Mouse (Mus musculus): ENCODE data around the gene Fam186a. TPM values are rescaled to one million over a fixed set of nuclear protein-coding genes. Genes with fewer than 3 reads are reported as not detected.
"Not testable (repeated sequence)": the region's sequence is repeated elsewhere in the genome, so short reads cannot be mapped to it uniquely, and the experiment has no call there.

Gene Fam186a
- polyA plus RNA-seq, 1 experiment from 2014 or later: 0.05 TPM

DNA sequence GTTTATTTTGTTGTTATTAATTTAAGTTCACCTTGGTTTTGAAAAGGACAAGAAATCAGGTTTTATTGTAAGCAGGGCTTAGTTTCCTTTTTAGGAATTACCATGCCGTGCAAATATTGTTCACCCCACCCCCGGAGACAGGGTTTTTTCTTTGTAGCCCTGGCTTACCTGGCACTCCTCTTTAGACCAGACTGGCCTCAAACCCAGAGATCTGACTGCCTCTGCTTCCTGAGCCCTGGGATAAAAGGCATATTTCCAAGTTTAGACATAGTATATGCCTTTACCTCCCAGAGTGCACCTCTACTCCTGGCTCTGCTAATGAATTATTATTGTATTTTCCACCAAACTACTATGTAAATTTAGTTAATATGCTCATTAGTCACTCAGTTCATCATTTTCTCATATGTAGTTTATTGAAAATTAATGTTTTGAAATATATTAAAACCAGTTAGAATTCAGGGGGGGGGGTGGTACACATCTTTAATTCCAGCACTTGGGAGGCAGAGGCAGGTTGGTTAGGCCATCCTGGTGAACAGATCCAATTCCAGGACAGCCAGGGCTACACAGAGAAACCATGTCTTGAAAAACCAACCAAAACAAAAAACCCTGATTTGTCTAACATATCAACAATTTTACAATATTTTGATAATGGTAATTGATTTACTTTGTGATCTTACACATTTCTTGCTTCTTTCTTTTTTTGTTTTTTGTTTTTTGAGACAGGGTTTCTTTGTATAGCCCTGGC is 7.8 kb upstream of the Fam186a start:
- ATAC-seq (ENCODE audit: low FRiP score): no peak
- H3K4me3 ChIP-seq (ENCODE audit: low read depth, low read length): no peak overlapping the region

DNA sequence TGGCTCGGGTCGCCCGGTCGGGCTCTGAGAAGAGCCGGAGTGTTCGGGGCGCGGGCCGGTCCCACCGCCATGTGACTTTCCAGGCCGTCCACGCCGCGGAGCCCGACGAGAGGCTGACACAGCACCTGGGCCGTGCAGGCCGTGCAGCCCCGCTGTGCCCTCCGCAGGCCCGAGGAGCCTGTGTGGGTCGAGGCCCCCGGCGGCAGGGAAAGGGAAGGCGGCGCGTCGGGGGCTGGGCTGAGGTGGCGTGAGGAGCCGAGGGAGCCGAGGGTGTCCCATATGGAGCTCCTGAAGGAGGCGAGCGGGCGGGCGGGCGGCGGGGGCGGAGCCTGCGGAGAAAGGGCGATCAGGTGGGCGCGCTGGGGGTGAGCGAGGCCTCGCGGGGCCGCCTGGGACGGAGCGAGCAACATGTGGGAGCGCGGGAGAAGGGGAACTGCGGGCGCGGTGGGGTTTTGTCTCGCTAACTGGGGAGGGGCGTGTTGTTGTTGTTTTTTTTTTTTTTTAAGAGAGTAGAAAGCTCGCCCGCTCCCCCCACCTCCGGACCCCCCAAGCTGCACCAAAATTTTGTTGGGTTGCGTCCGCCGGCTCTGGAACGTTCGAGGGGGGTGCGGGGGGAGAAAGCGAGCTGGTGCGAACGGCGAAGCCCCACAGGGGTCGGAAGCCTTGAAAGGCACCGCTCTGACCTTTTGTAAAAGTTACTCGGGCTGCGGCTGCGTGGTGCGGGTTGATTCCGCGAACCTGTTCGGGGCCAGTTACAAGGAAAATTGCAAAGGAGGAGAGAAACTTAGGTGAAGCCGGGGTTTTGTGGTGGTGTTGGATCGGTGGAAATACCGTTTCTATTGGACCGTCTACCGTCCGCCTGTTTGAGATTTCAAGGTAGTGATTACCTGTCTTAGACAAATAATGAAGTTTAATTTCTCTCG is 6.4 kb upstream of the Fam186a start:
- Histone ChIP-seq H3K9me3 (ENCODE audit: control insufficient read depth, low read length) (no peaks in the 10 kb centered on the region), H3K9ac (ENCODE audit: low read depth, low read length) (peak overlapping the region; percentile 84), H3K4me2 (replicated peaks; ENCODE audit: low read depth, low read length) (peak overlapping the region; percentile 79), H3K4me3 (ENCODE audit: low read depth, low read length) (peak overlapping the region; percentile 95), H3K36me3 (ENCODE audit: control insufficient read depth, insufficient read depth, low read length) (no peaks in the 10 kb centered on the region), H3K27ac (ENCODE audit: low read depth, low read length) (peak overlapping the region; percentile 96), H3K4me1 (replicated peaks; ENCODE audit: control insufficient read depth, insufficient read depth, low read length) (no peaks in the 10 kb centered on the region), H3K27me3 (ENCODE audit: control insufficient read depth, insufficient read depth, low read length) (no peaks in the 10 kb centered on the region)
- under 1% methylated on average over 59 of the region's 84 CpGs for WGBS
- DNase-seq (ENCODE audit: low spot score): peak; percentile 79
- ATAC-seq (ENCODE audit: low FRiP score): peak; percentile 88

More for the DNA sequence above, 7.8 kb upstream of the Fam186a start:
- H3K27me3 ChIP-seq (ENCODE audit: control insufficient read depth, insufficient read depth, low read length): no peaks in the 10 kb centered on the region
- H3K9ac ChIP-seq (ENCODE audit: low read depth, low read length): no peak overlapping the region
- H3K27ac ChIP-seq (ENCODE audit: low read depth, low read length): no peak overlapping the region
- no peaks in the 10 kb centered on the region for H3K4me1 ChIP-seq (replicated peaks; ENCODE audit: control insufficient read depth, insufficient read depth, low read length)
- H3K9me3 ChIP-seq (ENCODE audit: control insufficient read depth, low read length): no peaks in the 10 kb centered on the region
- H3K4me2 ChIP-seq (replicated peaks; ENCODE audit: low read depth, low read length): no peak overlapping the region
- 86% methylated on average over 2 of the region's 2 CpGs for WGBS
- H3K36me3 ChIP-seq (ENCODE audit: control insufficient read depth, insufficient read depth, low read length): no peaks in the 10 kb centered on the region
- DNase-seq (ENCODE audit: low spot score): no peak

DNA sequence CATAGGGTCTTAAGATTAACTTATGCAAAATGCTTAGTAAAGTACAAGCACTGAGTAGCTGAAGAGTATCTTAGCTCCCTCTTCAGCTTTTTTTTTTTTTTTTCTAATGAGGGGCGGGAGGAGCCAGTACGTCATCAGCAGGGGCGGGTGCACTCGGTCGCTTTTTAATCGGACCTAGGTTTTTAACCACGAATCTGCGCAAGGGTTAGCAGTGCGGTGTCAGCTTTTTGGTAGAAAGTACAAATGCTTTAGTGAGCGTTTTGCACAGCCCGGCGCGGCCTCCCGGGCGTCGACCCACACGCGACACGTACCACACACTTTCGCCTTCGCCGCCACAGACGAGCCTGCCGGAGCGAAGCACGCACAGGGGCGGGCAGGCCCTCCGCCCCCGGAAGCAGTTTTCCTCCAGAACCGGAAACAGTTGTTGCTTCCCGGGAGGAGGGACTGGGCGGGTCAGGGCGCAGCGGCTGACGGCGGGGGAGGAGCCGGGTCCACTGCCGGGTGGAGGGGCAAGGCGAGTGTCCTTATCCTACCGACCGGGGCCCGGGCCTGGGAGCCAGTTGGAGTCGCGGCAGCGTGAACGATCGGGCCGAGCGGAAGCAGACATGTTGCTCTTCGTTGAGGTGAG is 5.6 kb upstream of the Fam186a start:
- Histone ChIP-seq H3K9ac (ENCODE audit: low read depth, low read length) (peak overlapping the region; percentile 84), H3K36me3 (ENCODE audit: control insufficient read depth, insufficient read depth, low read length) (no peaks in the 10 kb centered on the region), H3K27ac (ENCODE audit: low read depth, low read length) (peak overlapping the region; percentile 96), H3K4me1 (replicated peaks; ENCODE audit: control insufficient read depth, insufficient read depth, low read length) (no peaks in the 10 kb centered on the region), H3K4me2 (replicated peaks; ENCODE audit: low read depth, low read length) (peak overlapping the region; percentile 79), H3K9me3 (ENCODE audit: control insufficient read depth, low read length) (no peaks in the 10 kb centered on the region), H3K4me3 (ENCODE audit: low read depth, low read length) (peak overlapping the region; percentile 95), H3K27me3 (ENCODE audit: control insufficient read depth, insufficient read depth, low read length) (no peaks in the 10 kb centered on the region)
- ATAC-seq (ENCODE audit: low FRiP score) (peak; percentile 96), DNase-seq (ENCODE audit: low spot score) (peak; percentile 96)
- WGBS: under 1% methylated on average over 45 of the region's 50 CpGs

DNA sequence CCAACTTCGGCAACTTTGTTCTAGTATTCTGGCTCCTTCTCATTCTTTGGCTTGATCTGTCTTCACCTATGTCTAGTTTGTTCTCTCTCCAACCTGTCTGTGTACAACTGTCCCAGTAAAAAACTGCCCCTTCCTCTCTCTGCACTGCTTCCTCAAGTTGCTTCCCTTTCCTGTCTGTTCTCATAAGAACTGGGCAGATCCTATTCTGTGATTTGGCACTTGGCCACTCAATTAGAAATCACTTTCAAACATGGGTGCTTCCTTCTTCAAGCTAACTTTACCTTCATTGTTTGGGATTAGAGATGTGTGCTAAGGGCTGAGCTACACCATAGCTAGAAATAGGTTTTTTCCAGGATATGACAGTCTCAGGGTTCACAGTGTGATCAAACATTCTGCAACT is 3.7 kb upstream of the Fam186a start:
- Histone ChIP-seq H3K27me3 (ENCODE audit: control insufficient read depth, insufficient read depth, low read length) (no peaks in the 10 kb centered on the region), H3K4me2 (replicated peaks; ENCODE audit: low read depth, low read length) (no peak overlapping the region), H3K4me3 (ENCODE audit: low read depth, low read length) (no peak overlapping the region), H3K27ac (ENCODE audit: low read depth, low read length) (no peak overlapping the region), H3K36me3 (ENCODE audit: control insufficient read depth, insufficient read depth, low read length) (no peaks in the 10 kb centered on the region), H3K9ac (ENCODE audit: low read depth, low read length) (no peak overlapping the region), H3K4me1 (replicated peaks; ENCODE audit: control insufficient read depth, insufficient read depth, low read length) (no peaks in the 10 kb centered on the region), H3K9me3 (ENCODE audit: control insufficient read depth, low read length) (no peaks in the 10 kb centered on the region)
- no peak for DNase-seq (ENCODE audit: low spot score)
- WGBS: 93% methylated on average over 1 of the region's 1 CpGs
- no peak for ATAC-seq (ENCODE audit: low FRiP score)

DNA sequence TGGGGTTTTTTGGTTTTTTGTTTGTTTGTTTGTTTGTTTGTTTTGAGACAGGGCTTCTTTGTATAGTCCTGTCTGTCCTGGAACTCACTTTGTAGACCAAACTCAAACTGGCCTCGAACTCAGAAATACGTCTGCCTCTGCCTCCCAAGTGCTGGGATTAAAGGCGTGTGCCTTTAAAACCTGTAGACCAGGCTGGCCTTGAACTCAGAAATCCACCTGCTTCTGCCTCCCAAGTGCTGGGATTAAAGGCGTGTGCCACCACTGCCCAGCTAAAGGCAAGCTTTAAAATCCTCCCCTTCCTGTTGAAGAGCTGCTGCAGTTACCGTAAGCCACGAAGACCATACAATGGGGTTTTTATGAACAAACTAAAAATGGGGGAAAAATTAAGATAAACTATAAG is 2.9 kb upstream of the Fam186a start, which contains the start of gene Larp4:
Gene Larp4 (plus strand): TSS at position 301 of the 400 bp plus-strand sequence.
- 92% methylated on average over 6 of the region's 6 CpGs for WGBS
- not testable (repeated sequence) for DNase-seq (ENCODE audit: low spot score); H3K4me1 ChIP-seq (replicated peaks; ENCODE audit: control insufficient read depth, insufficient read depth, low read length); H3K9ac ChIP-seq (ENCODE audit: low read depth, low read length); H3K27ac ChIP-seq (ENCODE audit: low read depth, low read length); ATAC-seq (ENCODE audit: low FRiP score); H3K9me3 ChIP-seq (ENCODE audit: control insufficient read depth, low read length); H3K4me2 ChIP-seq (replicated peaks; ENCODE audit: low read depth, low read length); H3K27me3 ChIP-seq (ENCODE audit: control insufficient read depth, insufficient read depth, low read length); H3K36me3 ChIP-seq (ENCODE audit: control insufficient read depth, insufficient read depth, low read length); H3K4me3 ChIP-seq (ENCODE audit: low read depth, low read length)

DNA sequence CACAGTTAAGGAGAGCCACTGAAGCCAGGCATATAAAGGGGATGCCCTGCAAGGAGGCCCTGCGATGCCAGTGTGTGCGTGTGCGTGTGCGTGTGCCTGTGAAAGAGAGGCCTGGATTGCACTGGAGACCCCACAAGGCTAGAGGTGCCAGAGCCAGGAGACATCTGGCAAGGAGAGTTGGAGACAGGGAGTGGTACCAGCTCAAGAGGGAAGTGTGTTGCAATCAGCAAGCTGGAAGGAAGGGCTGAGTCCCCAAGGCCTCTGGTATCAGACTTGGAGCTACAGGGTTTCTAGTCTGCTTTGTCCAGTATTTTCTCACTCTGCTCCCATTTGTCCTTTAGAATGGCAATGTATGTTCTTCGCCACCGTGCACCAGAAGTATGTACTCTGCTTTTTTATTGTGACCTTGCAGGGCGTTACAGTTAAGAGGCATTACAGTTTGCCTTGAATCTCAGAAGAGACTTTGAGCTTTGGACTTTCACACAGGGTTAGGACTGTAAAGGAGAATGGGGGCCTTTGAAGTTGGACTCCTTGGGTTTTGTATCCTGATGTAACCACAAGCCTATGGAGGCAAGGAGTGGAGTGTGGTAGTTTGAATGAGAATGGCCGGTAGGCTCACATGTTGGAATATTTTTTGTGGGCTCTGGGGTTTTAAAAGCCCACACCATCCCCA is 1.6 kb downstream of the Fam186a start:
- DNase-seq (ENCODE audit: low spot score) (no peak), ATAC-seq (ENCODE audit: low FRiP score) (no peak)
- Histone ChIP-seq H3K36me3 (ENCODE audit: control insufficient read depth, insufficient read depth, low read length) (no peaks in the 10 kb centered on the region), H3K4me1 (replicated peaks; ENCODE audit: control insufficient read depth, insufficient read depth, low read length) (no peaks in the 10 kb centered on the region), H3K9me3 (ENCODE audit: control insufficient read depth, low read length) (no peaks in the 10 kb centered on the region), H3K27me3 (ENCODE audit: control insufficient read depth, insufficient read depth, low read length) (no peaks in the 10 kb centered on the region), H3K27ac (ENCODE audit: low read depth, low read length) (no peak overlapping the region), H3K4me2 (replicated peaks; ENCODE audit: low read depth, low read length) (no peak overlapping the region), H3K9ac (ENCODE audit: low read depth, low read length) (no peak overlapping the region), H3K4me3 (ENCODE audit: low read depth, low read length) (no peak overlapping the region)
- 87% methylated on average over 8 of the region's 8 CpGs for WGBS

DNA sequence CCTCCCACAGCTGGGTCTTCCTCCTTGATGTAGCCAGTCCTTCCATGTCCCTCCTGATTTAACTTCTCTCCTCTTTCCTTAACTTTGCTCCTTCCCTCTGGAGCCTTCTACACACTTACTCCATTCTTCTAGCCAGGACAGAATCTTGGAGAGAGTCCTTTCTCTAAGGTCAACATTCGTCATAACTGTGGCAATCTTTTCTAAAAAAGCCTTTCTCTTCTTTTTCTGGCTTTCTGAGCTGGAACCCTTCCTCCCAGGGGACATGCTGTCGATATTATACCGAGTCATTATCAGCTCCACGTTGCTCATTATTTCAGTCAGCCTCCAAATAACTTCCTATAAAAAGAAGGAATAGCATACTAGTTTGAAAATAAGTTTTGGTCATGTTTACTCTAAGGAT is 11.5 kb downstream of the Fam186a start:
- Histone ChIP-seq H3K27me3 (ENCODE audit: control insufficient read depth, insufficient read depth, low read length) (no peaks in the 10 kb centered on the region), H3K9ac (ENCODE audit: low read depth, low read length) (no peak overlapping the region), H3K36me3 (ENCODE audit: control insufficient read depth, insufficient read depth, low read length) (no peaks in the 10 kb centered on the region), H3K4me1 (replicated peaks; ENCODE audit: control insufficient read depth, insufficient read depth, low read length) (no peaks in the 10 kb centered on the region), H3K27ac (ENCODE audit: low read depth, low read length) (no peak overlapping the region), H3K4me2 (replicated peaks; ENCODE audit: low read depth, low read length) (no peak overlapping the region), H3K4me3 (ENCODE audit: low read depth, low read length) (no peak overlapping the region), H3K9me3 (ENCODE audit: control insufficient read depth, low read length) (no peaks in the 10 kb centered on the region)
- ATAC-seq (ENCODE audit: low FRiP score) (no peak), DNase-seq (ENCODE audit: low spot score) (no peak)
- WGBS: 81% methylated on average over 4 of the region's 4 CpGs

DNA sequence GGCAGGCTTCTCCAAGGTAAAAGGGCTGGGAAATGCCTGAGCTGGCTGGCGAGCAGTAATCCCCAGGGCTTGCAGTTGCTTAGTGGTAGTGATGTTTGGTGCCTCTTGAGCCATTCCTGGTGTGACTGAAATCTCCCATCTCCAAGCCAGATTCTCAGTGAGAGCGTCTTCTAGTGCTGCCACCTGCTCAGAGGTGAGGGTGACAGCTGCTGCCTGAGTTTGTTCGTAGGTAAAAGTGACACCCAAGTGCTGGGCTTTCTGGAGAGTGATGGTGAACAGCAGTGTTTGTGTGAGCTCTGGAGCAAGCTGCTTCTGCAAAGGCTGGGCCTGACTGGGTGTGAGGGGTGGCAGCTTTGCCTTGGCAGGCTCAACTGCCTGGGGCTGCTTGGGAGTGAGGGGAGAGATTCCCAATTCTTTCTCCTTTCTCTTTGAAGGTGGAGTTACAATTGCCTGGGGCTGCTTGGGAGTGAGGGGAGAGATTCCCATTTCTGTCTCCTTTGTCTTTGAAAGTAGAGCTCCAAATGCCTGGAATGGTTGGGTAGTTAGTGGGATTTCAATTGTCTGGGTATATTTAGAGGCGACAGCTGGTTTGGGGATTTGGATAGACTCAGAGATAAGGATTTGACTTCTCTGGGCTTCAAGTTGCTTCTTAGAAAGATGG is 25.8 kb downstream of the Fam186a start:
- Histone ChIP-seq H3K27ac (ENCODE audit: low read depth, low read length) (no peak overlapping the region), H3K9me3 (ENCODE audit: control insufficient read depth, low read length) (no peaks in the 10 kb centered on the region), H3K36me3 (ENCODE audit: control insufficient read depth, insufficient read depth, low read length) (no peaks in the 10 kb centered on the region), H3K4me1 (replicated peaks; ENCODE audit: control insufficient read depth, insufficient read depth, low read length) (no peaks in the 10 kb centered on the region), H3K4me2 (replicated peaks; ENCODE audit: low read depth, low read length) (no peak overlapping the region), H3K27me3 (ENCODE audit: control insufficient read depth, insufficient read depth, low read length) (no peaks in the 10 kb centered on the region), H3K4me3 (ENCODE audit: low read depth, low read length) (no peak overlapping the region), H3K9ac (ENCODE audit: low read depth, low read length) (no peak overlapping the region)
- no peak for DNase-seq (ENCODE audit: low spot score)
- ATAC-seq (ENCODE audit: low FRiP score): no peak
- WGBS: 81% methylated on average over 4 of the region's 4 CpGs

Data from hindbrain, embryonic 11.5 days (tissue).